Mouse (Mus musculus): Measurements from ENCODE around the gene Hmcn2. TPM values are rescaled to one million over a fixed set of nuclear protein-coding genes. Genes with fewer than 3 reads are reported as not detected.

The Hmcn2 gene
- polyA plus RNA-seq, 1 experiment from 2014 or later, result not detected

GRCm38 (mm10) chr2:31482914-31483575, 168.8 kb downstream of the Hmcn2 start:
- Histone ChIP-seq H3K79me2 (ENCODE audit: inconsistent target) (no peaks in the 10 kb centered on the region), H3K4me3 (ENCODE audit: inconsistent target) (no peak overlapping the region), H3K36me3 (ENCODE audit: inconsistent target) (peaks cover 11% of the 10 kb centered on the region; the same call in 1 of the 2 replicates), H3K27ac (no peak overlapping the region)
- 53% methylated on average over 8 of the region's 8 CpGs for WGBS (ENCODE audit: missing documents)

- Histone ChIP-seq H3K4me3 (ENCODE audit: inconsistent target) (no peak overlapping the region), H3K79me2 (ENCODE audit: inconsistent target) (no peaks in the 10 kb centered on the region), H3K36me3 (ENCODE audit: inconsistent target) (peaks cover 7% of the 10 kb centered on the region; the same call in 1 of the 2 replicates), H3K27ac (no peak overlapping the region)
- 89% methylated on average over 5 of the region's 5 CpGs for WGBS (ENCODE audit: missing documents)
Observed at GRCm38 (mm10) chr2:31484187-31484586, 170.0 kb downstream of the Hmcn2 start.

- H3K4me3 ChIP-seq (ENCODE audit: inconsistent target), result no peak overlapping the region
- no peaks in the 10 kb centered on the region for H3K79me2 ChIP-seq (ENCODE audit: inconsistent target)
- no peaks in the 10 kb centered on the region for H3K36me3 ChIP-seq (ENCODE audit: inconsistent target)
- 93% methylated on average over 8 of the region's 12 CpGs for WGBS (ENCODE audit: missing documents)
- H3K27ac ChIP-seq, result no peak overlapping the region
Observed at GRCm38 (mm10) chr2:31489166-31489565, 175.0 kb downstream of the Hmcn2 start.

- 80% methylated on average over 2 of the region's 2 CpGs for WGBS (ENCODE audit: missing documents)
- H3K36me3 ChIP-seq (ENCODE audit: inconsistent target), result no peaks in the 10 kb centered on the region
- H3K79me2 ChIP-seq (ENCODE audit: inconsistent target), result no peaks in the 10 kb centered on the region
- no peak overlapping the region for H3K27ac ChIP-seq
- H3K4me3 ChIP-seq (ENCODE audit: inconsistent target), result no peak overlapping the region
Observed at GRCm38 (mm10) chr2:31490556-31490955, 176.3 kb downstream of the Hmcn2 start.

- WGBS (ENCODE audit: missing documents), result 92% methylated on average over 2 of the region's 8 CpGs
- Histone ChIP-seq H3K27ac (no peak overlapping the region), H3K36me3 (ENCODE audit: inconsistent target) (no peaks in the 10 kb centered on the region), H3K79me2 (ENCODE audit: inconsistent target) (no peaks in the 10 kb centered on the region), H3K4me3 (ENCODE audit: inconsistent target) (no peak overlapping the region)
Observed at GRCm38 (mm10) chr2:31492308-31492707, 178.1 kb downstream of the Hmcn2 start.

GRCm38 (mm10) chr2:31493243-31493642, 179.0 kb downstream of the Hmcn2 start:
- no peak overlapping the region for H3K27ac ChIP-seq
- H3K79me2 ChIP-seq (ENCODE audit: inconsistent target), result no peaks in the 10 kb centered on the region
- 95% methylated on average over 10 of the region's 11 CpGs for WGBS (ENCODE audit: missing documents)
- H3K4me3 ChIP-seq (ENCODE audit: inconsistent target), result no peak overlapping the region
- no peaks in the 10 kb centered on the region for H3K36me3 ChIP-seq (ENCODE audit: inconsistent target)

- no peak overlapping the region for H3K27ac ChIP-seq
- H3K79me2 ChIP-seq (ENCODE audit: inconsistent target), result no peaks in the 10 kb centered on the region
- H3K36me3 ChIP-seq (ENCODE audit: inconsistent target), result no peaks in the 10 kb centered on the region
- WGBS (ENCODE audit: missing documents), result 90% methylated on average over 5 of the region's 5 CpGs
- no peak overlapping the region for H3K4me3 ChIP-seq (ENCODE audit: inconsistent target)
Observed at GRCm38 (mm10) chr2:31494315-31494714, 180.1 kb downstream of the Hmcn2 start.

GRCm38 (mm10) chr2:31495046-31495476, 180.8 kb downstream of the Hmcn2 start:
- Histone ChIP-seq H3K4me3 (ENCODE audit: inconsistent target) (no peak overlapping the region), H3K36me3 (ENCODE audit: inconsistent target) (no peaks in the 10 kb centered on the region), H3K79me2 (ENCODE audit: inconsistent target) (no peaks in the 10 kb centered on the region), H3K27ac (no peak overlapping the region)
- WGBS (ENCODE audit: missing documents), result 95% methylated on average over 11 of the region's 13 CpGs

- Histone ChIP-seq H3K27ac (no peak overlapping the region), H3K36me3 (ENCODE audit: inconsistent target) (no peaks in the 10 kb centered on the region), H3K79me2 (ENCODE audit: inconsistent target) (no peaks in the 10 kb centered on the region), H3K4me3 (ENCODE audit: inconsistent target) (no peak overlapping the region)
- WGBS (ENCODE audit: missing documents), result 80% methylated on average over 1 of the region's 1 CpGs
Observed at GRCm38 (mm10) chr2:31496141-31496540, 181.9 kb downstream of the Hmcn2 start.

- Histone ChIP-seq H3K36me3 (ENCODE audit: inconsistent target) (no peaks in the 10 kb centered on the region), H3K4me3 (ENCODE audit: inconsistent target) (no peak overlapping the region), H3K79me2 (ENCODE audit: inconsistent target) (no peaks in the 10 kb centered on the region), H3K27ac (no peak overlapping the region)
- 96% methylated on average over 7 of the region's 7 CpGs for WGBS (ENCODE audit: missing documents)
Observed at GRCm38 (mm10) chr2:31497113-31497512, 182.9 kb downstream of the Hmcn2 start.

GRCm38 (mm10) chr2:31497635-31498034, 183.4 kb downstream of the Hmcn2 start:
- WGBS (ENCODE audit: missing documents), result 97% methylated on average over 14 of the region's 19 CpGs
- Histone ChIP-seq H3K79me2 (ENCODE audit: inconsistent target) (no peaks in the 10 kb centered on the region), H3K36me3 (ENCODE audit: inconsistent target) (no peaks in the 10 kb centered on the region), H3K27ac (no peak overlapping the region), H3K4me3 (ENCODE audit: inconsistent target) (no peak overlapping the region)

- H3K79me2 ChIP-seq (ENCODE audit: inconsistent target), result no peaks in the 10 kb centered on the region
- no peaks in the 10 kb centered on the region for H3K36me3 ChIP-seq (ENCODE audit: inconsistent target)
- WGBS (ENCODE audit: missing documents), result 95% methylated on average over 21 of the region's 21 CpGs
- no peak overlapping the region for H3K27ac ChIP-seq
- H3K4me3 ChIP-seq (ENCODE audit: inconsistent target), result no peak overlapping the region
Observed at GRCm38 (mm10) chr2:31499327-31500291, 185.4 kb downstream of the Hmcn2 start.

- 95% methylated on average over 18 of the region's 24 CpGs for WGBS (ENCODE audit: missing documents)
- no peak overlapping the region for H3K27ac ChIP-seq
- H3K79me2 ChIP-seq (ENCODE audit: inconsistent target), result no peaks in the 10 kb centered on the region
- H3K4me3 ChIP-seq (ENCODE audit: inconsistent target), result no peak overlapping the region
- no peaks in the 10 kb centered on the region for H3K36me3 ChIP-seq (ENCODE audit: inconsistent target)
Observed at GRCm38 (mm10) chr2:31500292-31501204, 186.3 kb downstream of the Hmcn2 start.

GRCm38 (mm10) chr2:31501448-31502130, 187.4 kb downstream of the Hmcn2 start:
- H3K79me2 ChIP-seq (ENCODE audit: inconsistent target), result no peaks in the 10 kb centered on the region
- H3K36me3 ChIP-seq (ENCODE audit: inconsistent target), result no peaks in the 10 kb centered on the region
- H3K4me3 ChIP-seq (ENCODE audit: inconsistent target), result no peak overlapping the region
- 89% methylated on average over 18 of the region's 20 CpGs for WGBS (ENCODE audit: missing documents)
- H3K27ac ChIP-seq, result no peak overlapping the region

Data from macrophage (primary cell).